Mouse (Mus musculus) retina, adult 2 months (tissue): ENCODE measurements around the gene Gmeb2.

Source experiments
- DNase-seq: peaks from one replicate; pipeline ENCODE4 v3.0.0-alpha.2; 2012; ENCODE audit warnings: low read depth, low spot score

The Gmeb2 gene

DNA sequence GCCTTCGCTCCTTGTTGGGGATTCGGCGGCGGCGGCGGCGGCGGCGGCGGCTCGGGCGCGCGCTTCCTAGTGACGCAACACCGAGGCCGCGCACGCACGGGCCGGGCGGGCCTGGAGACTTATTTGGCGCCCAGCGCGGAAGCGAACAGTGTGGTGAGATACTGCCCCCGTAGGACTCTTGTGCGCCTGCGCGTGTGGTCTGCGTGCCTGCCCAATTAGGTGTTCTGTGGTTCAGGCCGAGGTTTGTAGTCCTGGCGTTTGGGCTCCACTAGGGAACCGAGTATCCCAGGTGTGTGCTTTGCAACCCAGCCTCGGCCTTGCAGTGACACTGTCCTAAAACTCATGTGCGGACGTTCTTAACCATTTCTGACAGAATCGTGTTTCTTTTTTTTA, at the start of gene Gmeb2:
Gmeb2 (minus strand) TSS at position 78 of the 393 bp plus-strand sequence.
- peak; percentile 92 for DNase-seq

GRCm38 (mm10) chr2:181334023-181334422, 46.2 kb upstream of the Gmeb2 start:
- DNase-seq = peak; percentile 34

GRCm38 (mm10) chr2:181332542-181332941, 44.7 kb upstream of the Gmeb2 start:
- no peak for DNase-seq

GRCm38 (mm10) chr2:181326098-181326497, 38.3 kb upstream of the Gmeb2 start:
- no peak for DNase-seq

DNA sequence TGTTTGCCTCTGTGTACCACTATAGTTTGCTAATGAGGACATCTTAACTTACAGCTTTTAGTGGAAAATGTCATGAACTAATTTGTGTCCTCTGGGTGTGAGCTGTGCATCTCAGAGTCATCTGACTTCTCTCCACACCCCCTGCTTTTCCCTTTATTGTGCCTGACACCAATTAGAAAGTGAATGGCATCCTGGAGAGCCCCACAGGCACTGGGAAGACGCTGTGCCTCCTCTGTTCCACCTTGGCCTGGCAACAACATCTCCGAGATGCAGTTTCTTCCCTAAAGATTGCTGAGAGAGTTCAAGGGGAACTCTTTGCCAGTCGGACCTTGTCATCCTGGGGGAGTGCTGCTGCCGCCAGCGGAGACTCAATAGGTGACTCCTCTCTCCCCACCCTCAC, 34.3 kb upstream of the Gmeb2 start:
- DNase-seq = no peak

DNA sequence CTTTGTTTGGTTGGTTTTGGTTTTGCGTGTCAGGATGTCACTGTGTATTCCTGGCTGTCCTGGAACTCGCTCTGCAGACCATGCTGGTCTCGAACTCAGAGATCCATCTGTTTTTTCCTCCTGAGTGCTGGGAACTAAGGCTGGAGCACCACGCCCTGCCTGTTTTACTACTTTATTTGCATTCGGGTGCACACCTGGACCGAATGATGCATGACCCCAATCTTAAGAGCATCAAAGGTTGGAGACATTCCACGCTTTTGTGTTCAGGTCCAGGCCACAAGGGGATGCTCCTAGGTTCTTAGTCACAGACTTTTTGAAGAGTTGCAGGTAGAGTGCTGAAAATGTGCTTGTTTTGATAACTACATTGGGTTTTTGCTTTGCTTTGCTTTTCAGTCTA, 32.3 kb upstream of the Gmeb2 start:
- no peak for DNase-seq

- peak; percentile 80 for DNase-seq
These were observed 31.6 kb upstream of the Gmeb2 start, which contains the start of gene Rtel1 for GRCm38 (mm10) chr2:181319248-181320102. TSS of gene Rtel1 (plus strand) at chr2:181319739.

DNA sequence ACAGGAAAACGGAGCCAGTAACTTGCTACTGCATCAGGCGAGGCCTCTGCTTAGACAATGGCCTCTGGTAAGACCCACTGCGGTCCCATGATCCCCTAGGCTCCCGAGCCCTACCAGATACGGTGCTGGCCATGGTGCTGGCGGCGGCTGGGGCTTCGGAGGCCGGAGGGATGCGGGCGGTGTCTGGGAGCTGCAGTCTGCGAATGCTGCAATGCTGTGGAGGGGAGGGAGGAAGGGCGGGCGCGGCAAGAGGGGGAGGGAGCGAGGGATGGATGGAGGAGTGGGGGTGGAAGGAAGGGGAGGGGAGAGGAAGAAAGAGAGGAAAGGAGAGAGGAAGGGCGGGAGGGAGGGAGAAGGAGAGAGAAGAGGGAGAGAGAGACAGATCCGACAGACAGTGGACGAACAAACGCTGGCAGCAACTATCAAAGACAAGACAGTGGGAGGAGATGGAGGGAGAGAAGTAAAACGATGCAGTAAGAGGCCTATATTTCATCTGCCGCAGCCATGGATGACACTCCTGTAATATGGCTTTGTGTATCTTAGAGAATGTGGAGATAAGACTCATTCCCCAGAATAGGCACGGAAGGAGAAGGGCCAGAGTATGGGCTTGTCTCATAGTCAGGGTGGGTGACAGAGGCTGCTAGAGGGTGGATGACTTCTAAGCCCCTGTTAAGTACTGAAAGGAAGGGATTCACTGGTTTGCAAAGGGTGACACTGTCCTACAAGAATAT, 26.4 kb upstream of the Gmeb2 start, which contains the start of gene Stmn3:
Stmn3 (minus strand) TSS at position 421 of the 731 bp plus-strand sequence.
- no peak for DNase-seq

GRCm38 (mm10) chr2:181313344-181314079, 25.7 kb upstream of the Gmeb2 start:
- DNase-seq = no peak

GRCm38 (mm10) chr2:181313006-181313343, 25.1 kb upstream of the Gmeb2 start:
- no peak for DNase-seq

- DNase-seq = no peak
These were observed 24.6 kb upstream of the Gmeb2 start for GRCm38 (mm10) chr2:181312435-181312834.

DNA sequence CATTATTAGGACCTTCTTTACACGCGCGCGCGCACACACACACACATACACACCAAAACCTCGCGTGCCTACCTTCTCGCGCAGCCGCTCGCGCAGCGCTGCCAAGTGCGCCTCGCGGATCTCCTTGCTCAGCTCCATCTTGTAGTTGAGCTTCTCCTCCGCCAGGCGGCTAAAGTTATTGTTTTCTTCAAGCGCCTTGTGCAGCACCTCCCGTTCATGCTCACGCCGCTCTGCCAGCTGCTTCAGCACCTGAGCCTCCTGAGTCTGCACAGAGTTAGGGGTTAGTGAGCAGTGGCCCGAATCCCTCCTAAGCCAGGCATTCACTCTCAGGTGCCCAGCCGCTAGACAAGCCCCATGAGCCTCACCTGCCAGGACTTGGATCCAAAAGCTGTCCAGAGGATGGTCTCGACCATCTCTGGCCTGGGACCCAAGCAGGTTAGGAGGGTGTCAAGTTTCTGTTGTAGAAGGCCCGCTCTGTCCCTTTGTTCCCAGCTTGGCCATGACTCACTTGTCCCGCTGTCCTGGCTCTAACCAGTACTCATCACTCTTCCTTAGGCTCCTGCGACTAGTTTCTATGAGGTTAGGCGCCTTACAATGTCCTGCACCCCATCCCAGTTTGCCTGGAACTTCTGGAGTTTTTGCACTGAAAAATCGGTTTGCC, 19.4 kb upstream of the Gmeb2 start:
- no peak for DNase-seq

GRCm38 (mm10) chr2:181304944-181305343, 17.1 kb upstream of the Gmeb2 start:
- no peak for DNase-seq

DNA sequence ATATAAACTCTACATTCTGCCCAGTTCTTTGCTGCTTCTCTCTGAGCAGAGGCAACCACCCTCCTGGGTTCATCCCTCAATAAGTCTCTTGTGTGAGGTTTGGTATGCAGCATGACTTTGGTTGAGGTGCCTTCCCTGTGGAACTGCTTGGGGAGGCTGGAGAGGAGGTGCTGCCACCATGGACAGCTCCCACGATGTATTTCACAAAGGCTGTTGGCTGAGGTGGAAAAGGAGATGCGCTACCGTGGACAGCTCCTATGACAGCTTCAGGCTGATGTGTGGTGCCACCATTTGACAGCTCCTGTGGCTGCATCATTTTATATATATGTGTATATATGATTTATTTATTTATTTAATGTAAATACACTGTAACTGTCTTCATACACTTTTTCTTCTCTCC, 14.2 kb upstream of the Gmeb2 start:
- no peak for DNase-seq

DNA sequence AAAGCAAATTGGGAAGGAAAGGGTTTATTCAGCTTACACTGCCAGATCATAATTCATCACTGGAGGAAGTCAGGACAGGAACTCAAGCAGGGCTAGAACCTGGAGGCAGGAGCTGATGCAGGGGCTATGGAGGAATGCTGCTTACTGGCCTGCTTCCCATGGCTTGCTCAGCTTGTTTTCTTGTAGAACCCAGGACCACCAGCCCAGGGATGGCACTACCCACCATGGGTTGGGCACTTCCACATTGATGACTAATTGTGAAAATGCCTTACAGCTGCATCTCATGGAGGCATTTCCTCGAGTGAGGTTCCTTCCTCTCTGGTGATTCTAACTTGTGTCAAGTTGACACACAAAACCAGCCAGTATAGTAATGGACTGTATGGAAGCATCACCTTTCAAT, 3.1 kb upstream of the Gmeb2 start:
- no peak for DNase-seq

GRCm38 (mm10) chr2:181288691-181289090, 856 bp upstream of the Gmeb2 start:
- DNase-seq = no peak

DNA sequence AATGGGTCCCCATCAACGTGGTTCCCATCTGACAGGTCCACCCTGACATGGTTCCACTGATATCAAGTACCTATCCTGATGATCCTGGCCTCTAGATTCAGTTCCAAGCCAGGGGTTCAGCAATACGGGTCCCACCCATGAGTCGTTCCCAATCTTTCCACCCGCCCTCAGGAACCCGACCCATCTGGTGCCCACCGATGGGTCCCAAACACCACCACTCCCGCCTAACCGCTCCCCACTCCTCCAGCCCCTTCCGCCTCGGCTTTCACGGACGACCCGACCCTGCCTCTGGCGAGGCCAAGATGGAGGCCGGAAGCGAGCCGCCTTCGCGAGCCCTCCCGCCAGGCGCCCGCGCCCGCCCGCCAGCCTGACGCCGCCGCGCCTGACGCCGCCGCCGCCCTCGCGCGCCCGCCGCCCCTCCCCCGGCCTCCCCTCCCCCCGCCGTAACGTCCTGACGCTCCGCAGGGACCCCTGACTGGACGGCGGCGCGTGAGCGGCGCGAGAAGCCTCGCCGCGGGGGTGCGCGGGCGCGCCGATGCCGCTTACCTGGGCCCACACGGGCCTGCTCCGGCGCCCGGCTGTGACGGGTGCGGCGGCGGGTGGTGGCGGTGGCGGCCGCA, 387 bp downstream of the Gmeb2 start:
- peak; percentile 53 for DNase-seq

DNA sequence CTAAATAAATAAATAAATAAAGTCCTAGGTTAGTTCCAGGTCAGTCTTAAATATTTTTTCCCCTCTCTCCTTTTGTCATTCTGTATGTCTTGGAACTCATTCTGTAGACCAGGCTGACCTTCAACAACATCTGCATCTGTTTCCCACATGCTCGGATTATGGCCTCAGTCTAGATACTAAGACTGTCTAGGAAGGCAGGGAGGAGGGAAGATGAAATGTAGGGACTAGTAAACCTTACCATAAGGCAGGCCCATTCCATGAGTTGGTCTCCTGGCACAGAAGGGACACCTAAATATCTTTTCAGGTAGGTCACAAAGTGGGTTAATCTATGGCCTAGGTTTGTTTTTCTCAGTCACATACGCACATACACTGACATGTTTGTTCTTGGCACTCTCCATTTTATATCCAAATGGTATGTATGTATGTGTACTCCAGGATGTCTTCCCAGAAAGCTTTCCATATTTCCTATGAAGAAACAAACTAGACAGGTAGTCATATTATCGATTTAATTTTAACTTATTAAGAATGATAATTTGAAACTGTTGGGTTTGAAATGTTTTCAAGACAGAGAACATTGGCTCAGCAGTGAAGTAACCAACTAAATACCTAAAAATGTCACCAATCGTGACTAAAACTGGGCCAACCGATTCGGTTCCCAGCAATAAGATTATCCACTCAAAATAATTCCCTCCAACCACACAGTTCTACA, 1.1 kb downstream of the Gmeb2 start:
- no peak for DNase-seq

DNA sequence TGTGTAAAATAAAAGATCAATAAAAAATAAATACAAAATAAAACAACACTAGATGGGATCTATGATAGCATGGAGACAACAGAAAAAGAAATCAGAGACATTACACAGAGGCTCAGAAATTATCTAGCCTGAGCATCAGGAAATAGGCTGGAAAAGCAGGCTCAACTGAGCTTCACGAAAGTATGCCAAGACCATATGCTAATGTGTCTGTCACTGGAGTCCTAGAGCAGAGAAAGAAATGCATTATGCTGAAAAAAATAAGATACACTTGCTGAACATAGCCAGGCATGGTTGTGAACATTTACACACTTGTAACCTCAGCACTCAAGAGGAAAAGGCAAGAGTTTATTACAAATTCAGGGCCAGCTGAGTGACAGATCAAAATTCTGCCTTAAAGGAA, 7.9 kb downstream of the Gmeb2 start:
- no peak for DNase-seq

DNA sequence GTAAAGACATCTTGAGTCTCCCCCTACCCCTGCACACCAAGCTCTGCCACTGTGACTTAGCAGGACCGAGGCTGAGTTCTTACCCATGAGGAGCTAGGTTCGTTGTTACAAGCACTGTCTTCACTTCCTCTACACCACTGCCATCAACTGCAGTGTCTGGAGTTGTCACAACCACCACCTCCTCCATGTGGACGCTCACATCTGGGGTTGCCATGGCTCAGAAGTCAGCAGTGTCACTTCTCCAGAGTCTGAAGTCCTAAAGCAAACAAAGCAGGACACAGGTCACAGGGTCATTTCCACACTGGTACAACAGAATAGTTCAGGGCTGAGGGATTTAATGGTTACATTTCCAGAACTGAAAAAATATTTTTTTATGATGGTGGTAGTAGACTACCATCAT, 10.0 kb downstream of the Gmeb2 start:
- no peak for DNase-seq

- DNase-seq = no peak
These were observed 11.1 kb downstream of the Gmeb2 start for GRCm38 (mm10) chr2:181276766-181277165.
